Mouse (Mus musculus) spleen, adult 12 weeks (tissue): ENCODE measurements around the gene Setd2.

Source experiments
- DNase-seq: peaks from one replicate; pipeline ENCODE4 v3.0.0; 2022; ENCODE audit warnings: low spot score

The Setd2 gene

DNA sequence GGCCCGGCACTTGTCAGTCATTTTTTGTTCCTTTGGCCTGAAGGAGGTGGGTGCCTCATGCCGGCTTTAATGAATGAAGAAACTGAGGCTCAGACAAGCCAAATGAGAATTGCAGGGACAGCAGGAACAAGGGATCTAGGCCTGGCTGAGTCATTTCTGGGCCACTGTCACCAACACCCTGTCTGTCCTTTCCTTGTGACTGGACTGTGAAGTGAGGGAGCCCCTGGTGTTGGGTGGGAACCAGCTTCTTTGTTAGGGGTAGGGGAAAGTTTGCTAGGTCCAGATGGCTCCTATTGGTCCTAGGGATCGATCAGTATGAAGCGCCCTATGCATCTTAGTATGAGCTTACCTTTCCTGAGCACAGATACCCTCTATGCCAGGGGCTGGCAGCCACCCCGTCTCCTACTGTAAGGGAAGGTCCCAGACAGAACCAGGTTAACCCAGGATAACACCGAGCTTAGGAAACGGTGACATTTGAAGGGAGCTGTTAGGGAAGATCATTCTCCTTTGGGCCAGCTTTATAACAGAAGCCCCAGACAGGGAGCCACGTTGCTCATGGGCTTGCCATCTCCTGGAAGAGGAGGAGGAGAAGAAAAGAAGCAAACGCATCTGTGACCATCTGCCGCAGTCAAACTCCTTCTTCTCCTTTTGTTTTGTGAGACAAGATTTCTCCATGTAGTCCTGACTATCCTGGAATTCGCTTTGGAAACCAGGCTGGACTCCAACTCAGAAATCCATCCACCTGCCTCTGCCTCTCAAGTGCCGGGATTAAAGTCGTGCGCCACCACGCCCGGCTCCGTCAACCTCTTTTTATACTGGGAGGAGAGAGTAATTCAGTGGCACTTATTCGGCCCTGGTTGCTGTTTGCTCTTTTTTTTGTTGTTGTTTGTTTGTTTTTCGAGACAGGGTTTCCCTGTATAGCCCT lies 122.6 kb downstream of the Setd2 start:
- no peak for DNase-seq

GRCm38 (mm10) chr9:110655651-110656007 lies 123.2 kb downstream of the Setd2 start:
- DNase-seq, result no peak

DNA sequence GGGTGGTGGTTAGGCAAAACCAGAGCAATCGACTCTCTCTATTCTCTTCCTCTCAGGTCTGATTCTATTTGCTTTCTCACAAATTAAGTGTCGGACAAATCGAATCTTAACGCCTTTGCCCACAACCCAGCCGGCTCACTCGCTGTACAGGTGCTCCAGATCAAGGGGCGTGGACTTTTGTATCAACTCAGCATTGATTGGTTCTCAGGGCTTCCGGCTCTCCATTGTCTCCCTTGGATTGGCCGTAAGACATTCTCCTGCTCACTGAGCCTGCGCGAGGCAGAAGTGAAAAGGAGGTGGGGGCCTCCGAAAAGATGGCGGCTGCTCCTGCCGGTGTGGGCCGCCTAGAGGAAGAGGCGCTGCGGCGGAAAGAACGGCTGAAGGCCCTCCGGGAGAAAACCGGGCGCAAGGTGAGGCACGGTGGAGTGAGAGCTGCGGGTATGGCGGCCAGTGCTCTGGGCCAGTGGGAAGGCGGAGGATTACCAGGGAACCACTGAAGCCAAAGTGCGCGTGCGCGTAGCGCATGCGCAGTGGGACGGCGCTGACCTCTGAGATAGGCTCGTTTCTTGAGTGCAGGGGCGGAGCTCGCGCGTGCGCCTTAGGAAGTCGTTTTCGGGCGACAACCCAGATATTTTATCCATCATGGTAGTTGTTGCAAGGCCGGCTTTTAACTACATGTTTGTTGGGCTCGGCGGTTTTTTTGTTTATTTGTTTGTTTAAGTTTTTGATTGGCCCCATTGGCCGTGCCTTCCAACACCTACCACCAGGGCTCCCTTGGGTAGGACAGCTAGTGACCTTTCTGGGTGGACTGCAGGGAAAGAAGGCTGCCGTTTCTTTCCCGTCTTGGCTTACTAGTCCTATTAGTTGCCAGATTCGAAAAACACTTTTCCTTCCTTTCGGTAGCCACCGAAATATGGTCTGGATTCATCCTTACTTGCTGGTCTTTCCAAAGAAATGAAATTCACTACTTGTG lies 124.1 kb downstream of the Setd2 start, which contains the start of gene Ccdc12:
Ccdc12 (plus strand) TSS at position 255 of the 973 bp plus-strand sequence.
- DNase-seq, result peak; percentile 96

GRCm38 (mm10) chr9:110657474-110658078 lies 125.2 kb downstream of the Setd2 start:
- DNase-seq, result no peak

GRCm38 (mm10) chr9:110659521-110659920 lies 127.1 kb downstream of the Setd2 start:
- no peak for DNase-seq

DNA sequence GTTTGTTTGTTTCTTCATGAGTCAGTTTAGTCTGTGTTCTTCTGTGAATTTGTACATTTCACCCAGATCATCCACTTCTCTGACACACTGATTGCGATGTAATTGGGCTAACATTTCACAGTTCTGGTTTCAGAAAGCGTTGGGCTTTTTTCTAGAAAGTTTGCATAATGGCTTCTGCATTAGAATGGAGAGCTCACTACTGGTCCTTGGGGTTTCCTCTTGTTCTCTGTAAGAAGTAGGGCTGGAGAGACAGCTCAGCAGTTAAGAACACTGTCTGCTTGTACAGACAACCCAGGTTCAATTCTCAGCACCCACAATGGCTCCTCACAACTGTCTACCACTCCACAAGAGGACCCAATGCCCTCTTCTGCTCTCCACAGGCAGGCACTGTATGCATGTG lies 127.8 kb downstream of the Setd2 start:
- no peak for DNase-seq

DNA sequence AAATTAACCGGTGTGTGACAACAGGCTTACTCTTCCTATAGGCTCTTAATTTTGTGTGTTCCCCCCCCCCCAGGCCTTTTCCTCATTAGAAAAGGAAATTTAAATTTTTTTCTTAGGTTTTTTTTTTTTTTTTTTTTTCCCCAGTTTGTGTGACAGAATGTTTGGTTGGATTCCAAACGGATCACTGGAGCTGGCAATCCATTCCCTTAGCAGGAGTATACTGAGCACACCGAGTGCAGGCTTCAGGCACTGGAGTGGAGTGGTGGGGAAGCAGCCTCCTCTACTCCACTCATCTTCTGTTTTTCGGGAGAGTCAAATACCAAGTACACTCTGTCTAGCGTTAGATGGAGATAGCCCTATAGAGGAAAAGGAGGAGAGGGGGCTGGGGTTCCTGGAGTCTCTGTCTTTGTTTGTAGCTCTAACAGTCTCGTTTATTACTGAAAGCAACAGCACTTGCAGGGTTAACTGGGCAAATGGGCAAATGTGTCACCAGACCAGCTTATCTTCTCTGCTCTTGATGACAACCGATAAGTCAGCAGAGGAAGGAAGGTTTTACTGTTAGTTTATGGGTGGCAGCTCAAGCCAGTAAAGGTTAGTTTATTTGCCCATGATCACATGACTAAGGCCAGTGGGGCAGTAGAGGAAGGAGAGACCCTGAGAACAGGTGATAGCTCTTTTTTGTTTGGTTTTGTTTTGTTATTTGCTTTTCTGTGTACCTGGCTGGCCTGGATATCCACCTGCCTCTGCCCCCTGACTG lies 128.6 kb downstream of the Setd2 start:
- DNase-seq, result no peak

GRCm38 (mm10) chr9:110662844-110663243 lies 130.4 kb downstream of the Setd2 start:
- DNase-seq, result no peak

DNA sequence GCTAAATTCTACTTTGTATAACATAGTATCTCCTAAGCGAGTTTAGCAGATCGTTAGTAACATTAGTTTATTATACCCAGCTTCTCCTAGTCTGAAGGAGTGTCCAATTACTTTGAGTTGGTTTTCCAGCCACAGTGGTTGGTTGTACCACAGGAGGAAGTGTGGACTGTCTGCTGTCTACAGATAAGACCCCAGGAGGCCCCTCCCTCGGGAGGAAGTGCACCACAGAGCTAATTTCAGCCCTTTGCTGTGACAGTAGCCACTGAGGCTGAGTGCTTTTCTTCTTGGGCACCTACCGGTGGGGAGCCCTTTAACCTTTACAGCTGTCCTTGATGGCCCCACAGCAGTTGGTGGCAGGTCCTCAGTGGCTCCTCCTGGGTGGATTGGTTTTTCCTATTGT lies 133.5 kb downstream of the Setd2 start:
- DNase-seq, result no peak

- no peak for DNase-seq
These were observed 134.0 kb downstream of the Setd2 start for GRCm38 (mm10) chr9:110666374-110666773.

DNA sequence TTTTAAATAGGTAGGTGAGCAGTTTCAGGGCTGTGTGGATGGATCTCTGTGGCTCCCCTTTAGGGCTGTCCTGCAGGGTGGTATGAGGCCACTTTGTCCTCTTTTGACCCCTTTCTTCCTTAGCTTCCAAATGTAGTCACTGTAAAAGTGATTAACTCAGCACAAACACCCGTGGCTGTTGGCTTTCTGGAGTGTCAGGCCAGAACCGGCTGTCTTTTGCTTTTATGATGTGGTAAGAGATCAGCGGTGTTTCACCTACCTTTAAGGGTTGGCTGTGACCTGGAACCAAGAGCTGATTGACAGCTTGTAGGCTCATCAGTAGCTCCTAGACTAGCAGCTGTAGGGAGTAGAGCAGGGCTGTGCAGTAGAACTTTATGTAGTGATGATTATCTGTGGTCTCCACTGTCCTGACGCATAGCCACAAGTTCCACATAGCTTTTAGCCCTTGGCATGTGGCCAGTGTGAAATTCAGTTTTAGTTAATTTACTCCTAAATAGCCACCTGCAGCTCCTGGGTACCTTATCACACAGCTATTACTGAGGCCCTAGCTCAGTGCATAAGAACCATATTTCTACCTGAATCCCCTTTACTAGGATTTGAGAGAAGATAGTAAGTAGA lies 134.9 kb downstream of the Setd2 start:
- no peak for DNase-seq
